Mouse (Mus musculus): ENCODE measurements around the gene Podxl. TPM values are rescaled to one million over a fixed set of nuclear protein-coding genes. Genes with fewer than 3 reads are reported as not detected.
"Not testable (repeated sequence)": the region's sequence is repeated elsewhere in the genome, so short reads cannot be mapped to it uniquely, and the experiment has no call there.

The Podxl gene
- polyA plus RNA-seq, 1 experiment: not detected

DNA sequence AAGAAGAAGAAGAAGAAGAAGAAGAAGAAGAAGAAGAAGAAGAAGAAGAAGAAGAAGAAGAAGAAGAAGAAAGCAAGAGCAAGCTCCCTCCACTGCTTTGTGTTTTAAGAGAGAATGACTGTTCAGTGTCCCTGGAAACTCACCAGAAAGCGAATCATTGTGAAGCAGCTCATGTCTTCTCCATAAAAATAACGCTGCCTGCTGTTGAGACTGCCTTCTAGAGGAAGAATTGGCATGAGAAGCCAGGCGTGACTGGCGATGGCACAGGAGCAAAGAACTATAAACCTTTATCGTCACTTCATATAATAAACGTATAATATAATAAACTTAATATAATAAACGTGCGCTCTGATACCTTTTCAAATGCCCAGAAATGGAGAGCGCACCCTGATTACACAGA, 12.4 kb upstream of the Podxl start:
- H3K4me3 ChIP-seq (ENCODE audit: insufficient read depth, low read depth, low read length): no peak overlapping the region
- WGBS: 85% methylated on average over 9 of the region's 9 CpGs
- peaks cover 3% of the 10 kb centered on the region for H3K4me1 ChIP-seq (ENCODE audit: control insufficient read depth, insufficient read depth, low read length)
- no peak for TF ChIP-seq POLR2A (IDR thresholded peaks at IDR 0.05; ENCODE audit: insufficient read depth, low read depth, low read length)
- TF ChIP-seq CTCF (IDR thresholded peaks at IDR 0.05; ENCODE audit: insufficient read depth, low read depth, low read length): no peak
- no peak overlapping the region for H3K27ac ChIP-seq (ENCODE audit: insufficient read depth, low read depth, low read length)

DNA sequence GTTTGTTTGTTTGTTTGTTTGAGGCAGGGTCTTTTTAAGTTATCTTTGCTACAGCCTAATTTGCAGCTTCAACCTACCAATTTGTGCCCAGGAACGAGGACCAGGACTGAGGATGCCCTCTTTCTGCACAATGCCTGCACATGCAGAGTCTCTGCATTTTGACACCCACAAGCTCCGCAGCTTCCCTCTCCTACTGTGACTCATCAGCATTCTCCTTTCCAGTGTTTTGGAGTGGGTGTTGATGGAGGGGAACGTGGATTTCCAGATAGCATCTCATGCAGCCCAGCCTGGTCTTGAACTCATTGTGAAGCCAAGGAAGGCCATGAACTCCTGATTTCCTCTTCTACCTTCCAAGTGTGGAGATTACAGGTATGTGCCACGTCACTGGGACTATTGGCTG, 11.3 kb upstream of the Podxl start:
- Histone ChIP-seq H3K4me1 (ENCODE audit: control insufficient read depth, insufficient read depth, low read length) (peaks cover 3% of the 10 kb centered on the region), H3K4me3 (ENCODE audit: insufficient read depth, low read depth, low read length) (no peak overlapping the region), H3K27ac (ENCODE audit: insufficient read depth, low read depth, low read length) (no peak overlapping the region)
- TF ChIP-seq CTCF (IDR thresholded peaks at IDR 0.05; ENCODE audit: insufficient read depth, low read depth, low read length) (no peak), POLR2A (IDR thresholded peaks at IDR 0.05; ENCODE audit: insufficient read depth, low read depth, low read length) (no peak)
- 43% methylated on average over 4 of the region's 4 CpGs for WGBS

DNA sequence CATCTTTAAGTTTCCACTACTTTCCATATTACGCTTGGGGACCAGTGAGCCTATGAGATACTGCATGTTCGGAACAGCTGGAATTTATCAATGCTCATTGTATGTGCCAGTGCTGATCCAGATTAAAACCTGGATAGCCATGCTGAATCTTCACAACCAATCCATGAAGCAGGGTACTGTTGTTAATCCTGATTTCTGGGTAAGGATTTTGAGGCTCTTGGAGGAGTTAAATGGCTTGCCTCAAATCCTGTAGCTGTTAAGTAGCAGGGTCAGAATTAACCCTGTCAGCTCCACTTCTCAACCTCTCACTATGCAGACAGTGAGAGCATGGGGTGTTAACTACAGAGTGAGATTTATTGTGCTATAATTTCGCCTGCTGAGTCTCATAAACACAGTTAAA, 7.7 kb upstream of the Podxl start:
- WGBS: 91% methylated on average over 3 of the region's 3 CpGs
- H3K27ac ChIP-seq (ENCODE audit: insufficient read depth, low read depth, low read length): no peak overlapping the region
- no peak for TF ChIP-seq POLR2A (IDR thresholded peaks at IDR 0.05; ENCODE audit: insufficient read depth, low read depth, low read length)
- TF ChIP-seq CTCF (IDR thresholded peaks at IDR 0.05; ENCODE audit: insufficient read depth, low read depth, low read length): no peak

DNA sequence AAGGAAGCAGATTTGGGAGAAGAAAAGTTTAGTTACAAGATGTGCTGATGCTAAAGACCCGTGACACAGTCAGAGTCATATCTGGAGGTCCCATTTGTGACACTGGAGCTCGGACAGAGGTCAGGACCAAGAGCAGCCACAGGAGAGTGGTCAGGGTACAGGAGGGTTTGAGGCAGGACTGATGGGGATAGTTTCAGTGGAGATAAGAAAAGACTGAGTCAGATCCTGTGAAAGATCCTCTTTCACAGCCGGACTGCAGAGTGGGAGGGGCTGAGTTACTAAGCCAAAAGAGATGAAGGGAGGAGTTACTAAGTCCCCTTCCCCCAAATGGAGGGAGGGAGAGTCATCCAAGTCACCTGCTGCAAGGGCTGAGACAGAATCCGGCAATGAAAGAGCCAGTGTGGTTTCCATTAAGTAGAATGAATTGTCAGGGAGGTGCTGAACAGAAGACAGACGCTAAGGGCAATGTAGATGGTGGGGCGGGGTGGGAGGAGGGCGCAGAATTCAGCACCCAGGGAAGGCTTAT, 4.4 kb upstream of the Podxl start:
- Histone ChIP-seq H3K4me1 (ENCODE audit: control insufficient read depth, insufficient read depth, low read length) (peaks cover 14% of the 10 kb centered on the region), H3K4me3 (ENCODE audit: insufficient read depth, low read depth, low read length) (no peak overlapping the region), H3K27ac (ENCODE audit: insufficient read depth, low read depth, low read length) (no peak overlapping the region)
- WGBS: 73% methylated on average over 7 of the region's 7 CpGs
- TF ChIP-seq CTCF (IDR thresholded peaks at IDR 0.05; ENCODE audit: insufficient read depth, low read depth, low read length) (no peak), POLR2A (IDR thresholded peaks at IDR 0.05; ENCODE audit: insufficient read depth, low read depth, low read length) (no peak)

More for the DNA sequence above, 7.7 kb upstream of the Podxl start:
- H3K4me1 ChIP-seq (ENCODE audit: control insufficient read depth, insufficient read depth, low read length): peaks cover 6% of the 10 kb centered on the region
- H3K4me3 ChIP-seq (ENCODE audit: insufficient read depth, low read depth, low read length): no peak overlapping the region

DNA sequence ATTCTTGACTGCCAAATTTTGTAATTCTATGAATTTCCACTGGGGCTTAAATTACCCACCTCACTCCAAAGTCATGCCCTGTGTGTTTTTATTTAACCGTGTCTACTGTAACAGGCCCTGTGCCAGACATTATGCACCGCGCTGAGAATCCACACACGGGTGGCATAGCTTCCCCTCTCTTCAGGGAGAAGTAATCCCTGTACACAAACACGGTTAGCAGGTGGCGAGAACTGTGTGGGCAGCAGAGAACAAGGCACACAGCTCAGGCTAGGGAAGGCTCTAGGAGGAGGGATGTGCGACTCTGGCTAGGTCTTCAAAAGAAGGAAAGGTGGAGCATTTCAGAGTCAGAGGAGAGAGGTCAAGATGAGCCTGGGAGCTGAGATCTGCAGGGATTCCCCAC, 3.4 kb upstream of the Podxl start:
- Histone ChIP-seq H3K27ac (ENCODE audit: insufficient read depth, low read depth, low read length) (no peak overlapping the region), H3K4me3 (ENCODE audit: insufficient read depth, low read depth, low read length) (no peak overlapping the region), H3K4me1 (ENCODE audit: control insufficient read depth, insufficient read depth, low read length) (peaks cover 23% of the 10 kb centered on the region)
- TF ChIP-seq CTCF (IDR thresholded peaks at IDR 0.05; ENCODE audit: insufficient read depth, low read depth, low read length) (no peak), POLR2A (IDR thresholded peaks at IDR 0.05; ENCODE audit: insufficient read depth, low read depth, low read length) (no peak)
- WGBS: 35% methylated on average over 7 of the region's 7 CpGs

DNA sequence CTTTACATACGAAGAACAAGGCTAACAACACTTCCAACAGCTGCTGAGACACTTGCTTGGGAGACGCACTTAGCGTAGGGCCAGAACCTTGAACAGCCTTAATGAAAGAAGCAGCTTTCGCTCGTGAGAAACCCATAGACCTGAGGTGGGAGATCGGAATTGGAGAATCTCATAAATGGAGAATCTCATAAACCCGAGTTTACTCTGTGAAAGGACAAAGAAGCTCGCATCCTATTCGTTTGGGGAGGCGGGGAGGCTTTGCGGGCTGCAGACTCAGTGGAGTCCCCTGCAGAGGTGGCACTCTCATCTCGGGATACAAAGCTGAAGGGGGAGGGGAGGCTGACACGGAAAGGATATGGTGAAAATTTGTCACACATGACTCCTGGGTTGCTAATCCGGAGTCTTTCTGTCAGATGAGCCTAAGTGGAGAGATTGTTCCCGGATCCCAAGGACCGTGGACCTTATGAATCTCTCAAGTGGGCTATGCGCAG, 1.2 kb upstream of the Podxl start:
- Histone ChIP-seq H3K4me1 (ENCODE audit: control insufficient read depth, insufficient read depth, low read length) (peaks cover 24% of the 10 kb centered on the region), H3K27ac (ENCODE audit: insufficient read depth, low read depth, low read length) (no peak overlapping the region), H3K4me3 (ENCODE audit: insufficient read depth, low read depth, low read length) (no peak overlapping the region)
- TF ChIP-seq CTCF (IDR thresholded peaks at IDR 0.05; ENCODE audit: insufficient read depth, low read depth, low read length): no peak
- no peak for TF ChIP-seq POLR2A (IDR thresholded peaks at IDR 0.05; ENCODE audit: insufficient read depth, low read depth, low read length)
- 38% methylated on average over 17 of the region's 17 CpGs for WGBS

DNA sequence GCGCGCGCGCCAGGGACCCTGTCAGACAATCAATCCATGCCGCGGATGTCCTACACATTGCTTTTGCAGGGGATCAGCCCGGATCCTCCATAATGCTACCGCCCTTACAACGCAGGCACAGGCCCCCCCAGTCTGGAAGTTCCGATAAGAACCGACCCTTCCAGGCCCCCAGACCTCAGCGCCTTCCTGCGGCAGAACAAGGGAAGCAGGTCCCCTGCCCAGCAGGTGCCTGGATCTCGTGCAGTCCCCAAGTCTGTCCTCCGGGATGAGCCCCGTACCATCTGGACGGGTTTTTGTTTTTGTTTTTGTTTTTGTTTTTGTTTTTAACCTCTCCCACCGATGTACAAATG, 376 bp upstream of the Podxl start:
- TF ChIP-seq CTCF (IDR thresholded peaks at IDR 0.05; ENCODE audit: insufficient read depth, low read depth, low read length) (no peak), POLR2A (IDR thresholded peaks at IDR 0.05; ENCODE audit: insufficient read depth, low read depth, low read length) (no peak)
- Histone ChIP-seq H3K4me3 (ENCODE audit: insufficient read depth, low read depth, low read length) (peak overlapping the region; percentile 51), H3K27ac (ENCODE audit: insufficient read depth, low read depth, low read length) (no peak overlapping the region), H3K4me1 (ENCODE audit: control insufficient read depth, insufficient read depth, low read length) (peaks cover 24% of the 10 kb centered on the region)
- WGBS: 3% methylated on average over 14 of the region's 18 CpGs

DNA sequence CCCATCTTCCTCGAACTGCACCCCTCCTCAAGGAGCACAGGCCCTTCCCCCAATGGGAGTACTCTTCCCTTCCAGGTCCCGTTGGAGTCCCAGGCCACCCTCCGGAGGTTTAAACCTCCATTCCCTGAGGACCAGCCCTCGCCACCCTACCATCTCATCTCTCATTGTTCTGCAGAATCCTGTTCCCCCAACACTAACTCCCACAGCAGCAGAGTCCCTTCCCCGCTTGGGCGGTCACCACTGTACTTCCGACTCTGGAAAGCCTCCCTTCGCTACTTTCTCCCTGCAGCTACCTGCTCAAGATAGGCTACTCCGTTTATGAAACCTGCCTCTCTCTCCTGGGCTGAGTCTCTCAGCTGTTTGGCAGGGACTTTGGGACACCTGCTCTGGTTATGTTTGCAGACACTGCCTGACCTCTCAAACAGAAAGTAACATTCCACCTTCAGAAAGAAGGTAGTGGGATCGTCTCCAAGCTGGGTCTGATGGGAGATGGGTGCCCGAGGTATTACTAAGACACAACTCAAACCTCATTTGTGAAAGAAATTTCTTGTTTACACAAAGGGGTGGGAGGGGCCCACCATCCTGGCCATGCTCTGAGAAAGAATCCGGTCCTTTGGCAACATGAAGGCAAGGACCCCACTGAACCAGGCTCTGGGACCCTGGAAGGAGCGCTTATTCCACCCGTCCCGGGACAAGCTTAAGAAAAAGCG, 1.3 kb downstream of the Podxl start:
- 45% methylated on average over 16 of the region's 16 CpGs for WGBS
- Histone ChIP-seq H3K27ac (ENCODE audit: insufficient read depth, low read depth, low read length) (no peak overlapping the region), H3K4me3 (ENCODE audit: insufficient read depth, low read depth, low read length) (peak overlapping the region; percentile 51), H3K4me1 (ENCODE audit: control insufficient read depth, insufficient read depth, low read length) (peaks cover 24% of the 10 kb centered on the region)
- TF ChIP-seq POLR2A (IDR thresholded peaks at IDR 0.05; ENCODE audit: insufficient read depth, low read depth, low read length): no peak

DNA sequence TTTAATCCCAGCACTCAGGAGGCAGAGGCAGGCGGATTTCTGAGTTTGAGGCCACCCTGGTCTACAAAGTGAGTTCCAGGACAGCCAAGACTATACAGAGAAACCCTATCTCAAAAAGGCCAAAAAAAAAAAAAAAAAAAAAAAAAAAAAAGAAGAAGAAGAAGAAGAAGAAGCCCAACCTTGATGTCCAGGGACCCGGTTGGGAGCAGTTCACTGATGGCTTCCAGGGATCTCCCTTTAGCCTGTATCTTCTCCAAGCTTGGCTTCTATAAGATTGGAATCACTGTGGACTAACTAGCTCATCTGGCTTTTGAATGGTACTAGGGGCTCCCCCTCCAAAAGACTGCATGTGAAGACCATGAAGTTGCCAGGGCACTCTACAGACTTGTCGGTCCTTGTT, 1.8 kb downstream of the Podxl start:
- not testable (repeated sequence) for H3K4me3 ChIP-seq (ENCODE audit: insufficient read depth, low read depth, low read length); H3K27ac ChIP-seq (ENCODE audit: insufficient read depth, low read depth, low read length)
- peaks cover 20% of the 10 kb centered on the region for H3K4me1 ChIP-seq (ENCODE audit: control insufficient read depth, insufficient read depth, low read length)
- 83% methylated on average over 3 of the region's 3 CpGs for WGBS
